Mouse (Mus musculus) kidney, adult 2 months (tissue): ENCODE measurements around the gene Itga5. TPM values are rescaled to one million over a fixed set of nuclear protein-coding genes. Genes with fewer than 3 reads are reported as not detected.

Experiments used
- DNase-seq: peaks from one replicate; pipeline ENCODE4 v3.0.0; 2021
- H3K27ac ChIP-seq: fragments of 200-500 bp; 2 replicates; pipeline ENCODE4 v1.5.1; 2012; ENCODE audit warnings: low read depth, low read length, control low read depth, inconsistent platforms; ENCODE audit not compliant: insufficient read depth
- H3K27me3 ChIP-seq: fragments of 200-500 bp; replicated peaks from 2 replicates; pipeline ENCODE4 v1.6.1; 2012; ENCODE audit warnings: mild to moderate bottlenecking, moderate library complexity, low read length, inconsistent platforms; ENCODE audit not compliant: control insufficient read depth, insufficient read depth
- H3K36me3 ChIP-seq: fragments of 200-500 bp; 2 replicates; pipeline ENCODE4 v1.6.1; 2012; ENCODE audit warnings: mild to moderate bottlenecking, moderate library complexity, low read length, inconsistent platforms; ENCODE audit not compliant: control insufficient read depth, insufficient read depth
- H3K4me1 ChIP-seq: fragments of 200-500 bp; 2 replicates; pipeline ENCODE4 v1.6.1; 2011; ENCODE audit warnings: low read length; ENCODE audit not compliant: control insufficient read depth, insufficient read depth
- H3K4me3 ChIP-seq: fragments of 200-500 bp; 2 replicates; pipeline ENCODE4 v1.5.1; 2011; ENCODE audit warnings: mild to moderate bottlenecking, low read depth, low read length, control low read depth; ENCODE audit not compliant: insufficient read depth
- CTCF ChIP-seq: fragments of 200-500 bp; conservative IDR thresholded peaks from 2 replicates; pipeline ENCODE4 v1.5.1; 2011; ENCODE audit warnings: low read depth, mild to moderate bottlenecking, control low read depth, low read length, moderate library complexity, mixed read lengths; ENCODE audit not compliant: insufficient read depth, insufficient read length
- POLR2A ChIP-seq: fragments of 200-500 bp; IDR thresholded peaks from one replicate; pipeline ENCODE4 v1.6.1; 2011; ENCODE audit warnings: low read depth, low read length, control low read depth
- WGBS: fragments of 180-500 bp; shearing (Covaris S2); methylation state at CpG from one replicate; pipeline ENCODE4 v1.1.7; 2018; 5-methylcytosine and 5-hydroxymethylcytosine counted together
- polyA plus RNA-seq: library from polyadenylated mRNA; depleted of rRNA; stranded (reverse); fragments of >200 nt; gene quantifications from 2 replicates; pipeline ENCODE4 v1.2.3, GENCODE M21; 2012; rRNA removed

The Itga5 gene
- polyA plus RNA-seq, 1 experiment: 9.7 TPM

DNA sequence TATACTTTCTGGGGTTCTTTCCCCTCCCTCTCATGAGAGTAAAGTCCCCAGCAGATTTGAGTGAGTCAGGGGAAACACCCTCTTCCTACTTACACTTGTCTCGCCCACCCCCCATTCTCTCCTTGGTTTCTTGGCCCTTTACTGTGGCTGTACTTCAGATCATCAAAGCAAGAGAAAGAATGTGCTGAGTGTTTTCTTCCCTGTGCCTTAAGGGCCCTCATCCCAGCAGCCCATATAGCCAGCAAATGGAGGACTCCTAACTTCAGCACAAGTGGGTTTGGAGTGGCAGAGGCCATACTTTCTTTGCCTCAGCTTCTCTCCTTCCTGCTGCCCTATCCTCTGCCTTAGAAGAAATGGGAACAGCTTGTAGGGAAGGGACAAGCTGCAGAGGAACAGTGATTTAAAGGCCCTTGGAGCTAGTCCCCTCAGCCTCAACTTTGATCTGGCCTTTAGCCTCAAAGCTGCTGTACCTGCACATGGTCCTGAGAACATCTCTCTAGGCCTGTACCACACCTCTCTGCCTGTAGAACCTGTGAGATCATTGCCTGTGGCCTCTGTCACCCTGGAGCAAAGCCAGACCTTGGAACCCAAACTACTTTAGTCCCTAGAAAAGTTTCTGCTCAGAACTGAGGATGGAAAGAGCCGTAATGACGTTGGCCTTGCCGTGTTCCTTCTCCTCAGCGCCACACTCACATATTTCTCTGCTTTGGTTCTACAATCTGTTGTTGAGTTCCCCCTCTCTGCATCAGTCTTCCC is 67.5 kb downstream of the Itga5 start:
- H3K27me3 ChIP-seq: no peaks in the 10 kb centered on the region
- H3K4me1 ChIP-seq: peaks cover 7% of the 10 kb centered on the region
- H3K4me3 ChIP-seq: no peak overlapping the region
- H3K27ac ChIP-seq: no peak overlapping the region
- H3K36me3 ChIP-seq: no peaks in the 10 kb centered on the region
- DNase-seq: no peak
- 79% methylated on average over 5 of the region's 5 CpGs for WGBS
- TF ChIP-seq CTCF (no peak), POLR2A (no peak)

DNA sequence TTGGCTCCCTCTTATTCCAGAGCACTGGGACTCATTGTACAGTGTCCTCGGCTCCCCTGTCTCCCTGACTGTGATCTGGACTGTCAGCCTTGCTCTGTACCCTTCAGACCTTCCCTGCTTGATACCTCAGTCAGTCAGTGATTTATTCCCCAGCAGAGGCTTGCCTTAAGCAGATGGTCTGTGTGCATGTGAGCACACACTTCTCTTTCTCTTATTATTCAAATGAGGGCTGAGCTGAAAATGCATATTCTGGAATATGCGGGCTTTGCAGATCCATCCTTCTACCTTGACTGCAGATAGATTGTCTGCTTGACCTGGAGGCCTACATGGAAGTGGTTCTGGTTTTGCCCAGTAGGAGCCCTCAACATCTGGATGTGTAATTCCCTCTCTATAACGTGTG is 68.5 kb downstream of the Itga5 start:
- DNase-seq: no peak
- H3K27ac ChIP-seq: no peak overlapping the region
- no peak overlapping the region for H3K4me3 ChIP-seq
- no peaks in the 10 kb centered on the region for H3K36me3 ChIP-seq
- H3K27me3 ChIP-seq: no peaks in the 10 kb centered on the region
- TF ChIP-seq POLR2A: no peak
- TF ChIP-seq CTCF: no peak
- 87% methylated on average over 3 of the region's 3 CpGs for WGBS
- peaks cover 4% of the 10 kb centered on the region; the same call in 1 of the 2 replicates for H3K4me1 ChIP-seq

DNA sequence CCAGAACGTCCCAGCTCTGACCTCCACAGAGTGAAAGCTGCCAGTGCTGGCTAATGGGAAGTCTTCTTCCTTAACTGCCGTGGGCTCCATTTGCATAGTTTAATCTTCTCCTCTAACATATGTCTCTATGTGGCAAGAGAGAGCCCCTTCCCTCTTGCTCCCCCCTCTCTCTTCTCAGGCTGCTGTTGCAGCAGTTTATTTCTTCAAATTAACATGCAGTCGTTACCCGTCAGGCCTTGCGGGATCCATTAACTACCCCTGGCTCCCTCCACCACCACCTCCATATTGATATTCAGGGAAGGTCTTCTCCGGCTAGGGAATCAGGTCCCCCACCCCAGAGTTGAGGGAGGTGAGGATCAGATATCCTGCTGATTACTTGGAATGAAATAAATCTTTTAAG is 69.2 kb downstream of the Itga5 start:
- TF ChIP-seq CTCF (no peak), POLR2A (no peak)
- no peak overlapping the region for H3K4me3 ChIP-seq
- H3K4me1 ChIP-seq: peaks cover 4% of the 10 kb centered on the region; the same call in 1 of the 2 replicates
- no peak overlapping the region for H3K27ac ChIP-seq
- no peaks in the 10 kb centered on the region for H3K36me3 ChIP-seq
- H3K27me3 ChIP-seq: no peaks in the 10 kb centered on the region
- WGBS: 80% methylated on average over 6 of the region's 6 CpGs
- no peak for DNase-seq

DNA sequence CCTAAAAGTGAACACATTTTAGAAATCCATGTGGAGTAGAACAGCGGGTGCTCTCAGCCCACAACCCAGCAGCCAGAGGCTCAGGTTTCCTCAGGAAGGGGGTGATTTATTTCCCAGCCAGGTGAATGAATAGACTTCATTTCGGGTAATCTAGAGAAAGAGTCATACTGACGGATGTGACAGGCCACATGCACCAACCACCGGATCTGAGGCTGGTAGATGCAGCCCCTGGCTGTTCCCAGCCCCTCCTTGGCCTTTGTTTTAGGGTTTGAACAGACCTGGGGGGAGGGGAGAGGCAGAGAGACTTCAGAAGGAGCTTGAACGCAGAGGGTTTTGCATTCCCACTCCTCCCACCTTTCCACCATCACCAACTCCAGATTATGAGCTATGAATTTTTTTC is 70.7 kb downstream of the Itga5 start:
- TF ChIP-seq CTCF (no peak), POLR2A (no peak)
- Histone ChIP-seq H3K4me1 (peaks cover 4% of the 10 kb centered on the region; the same call in 1 of the 2 replicates), H3K27ac (no peak overlapping the region), H3K4me3 (no peak overlapping the region), H3K36me3 (no peaks in the 10 kb centered on the region), H3K27me3 (no peaks in the 10 kb centered on the region)
- WGBS: 50% methylated on average over 5 of the region's 5 CpGs
- DNase-seq: no peak

DNA sequence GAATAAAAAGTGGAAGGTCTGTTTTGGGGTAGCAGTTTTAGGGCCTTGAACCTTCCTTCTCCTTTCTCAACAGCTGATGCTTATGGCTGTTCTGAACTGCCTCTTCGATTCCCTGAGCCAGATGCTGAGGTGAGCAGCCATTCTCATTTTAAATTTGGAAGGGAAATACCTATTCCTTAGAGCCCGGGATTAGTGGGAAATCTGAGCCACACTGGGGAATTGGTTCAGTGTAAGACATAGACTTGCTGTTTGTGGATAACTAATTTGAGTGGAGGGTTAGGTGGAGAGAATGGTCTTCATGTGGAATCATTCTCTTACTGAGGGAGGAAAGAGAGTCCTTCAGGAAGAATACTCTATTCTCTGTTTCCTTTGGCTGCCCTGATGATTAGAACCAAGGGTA is 71.9 kb downstream of the Itga5 start:
- Histone ChIP-seq H3K27ac (no peak overlapping the region), H3K4me3 (no peak overlapping the region), H3K36me3 (no peaks in the 10 kb centered on the region), H3K27me3 (no peaks in the 10 kb centered on the region), H3K4me1 (peaks cover 4% of the 10 kb centered on the region)
- TF ChIP-seq CTCF: no peak
- TF ChIP-seq POLR2A: no peak
- WGBS: 77% methylated on average over 2 of the region's 2 CpGs
- no peak for DNase-seq

Other genes with a start within 250 kb of the Itga5 start
- gene Smug1, start 199.7 kb downstream of the Itga5 start, polyA plus RNA-seq: 15.5 and 19.4 TPM in 2 replicates
- gene Cbx5, start 126.9 kb downstream of the Itga5 start, polyA plus RNA-seq: 18.8 and 26.9 TPM in 2 replicates
- 50.0 and 69.3 TPM in 2 replicates for gene Hnrnpa1, start 126.3 kb downstream of the Itga5 start, polyA plus RNA-seq
- 0.58 and 1.0 TPM in 2 replicates for gene Nfe2, start 108.4 kb downstream of the Itga5 start, polyA plus RNA-seq
- gene Copz1, start 94.0 kb downstream of the Itga5 start, polyA plus RNA-seq: 138 TPM in 2 replicates
- gene Gpr84, start 56.2 kb downstream of the Itga5 start, polyA plus RNA-seq: 0.13 TPM in 1 of 2 replicates, not detected in the other
- gene Zfp385a, start 26.7 kb downstream of the Itga5 start, polyA plus RNA-seq: 5.2 and 6.1 TPM in 2 replicates
- 0.23 TPM in 1 of 2 replicates, not detected in the other for gene Gtsf1, start 63.7 kb upstream of the Itga5 start, polyA plus RNA-seq
- gene Gtsf2, start 81.7 kb upstream of the Itga5 start, polyA plus RNA-seq: not detected in 2 replicates
- gene Nckap1l, start 87.0 kb upstream of the Itga5 start, polyA plus RNA-seq: 3.0 and 5.9 TPM in 2 replicates
- 2.0 and 2.8 TPM in 2 replicates for gene Pde1b, start 136.3 kb upstream of the Itga5 start, polyA plus RNA-seq
- gene Ppp1r1a, start 171.2 kb upstream of the Itga5 start, polyA plus RNA-seq: 253 and 258 TPM in 2 replicates
- 118 TPM in 1 of 2 replicates, not detected in the other for gene Glycam1, start 198.3 kb upstream of the Itga5 start, polyA plus RNA-seq